ENCODE assay signal across 16 mouse cellular contexts in genomic region chr19:38787756-38788155, GRCm38 (mm10). TPM values are rescaled to one million over a fixed set of nuclear protein-coding genes. Genes with fewer than 3 reads are reported as not detected.
A peak's percentile ranks its signal among the peaks of the same experiment; 100 is the strongest.
DNase-seq lines count a peak whose midpoint lies in the region.
"Had no signal": no experiment of that assay in that cellular context is flagged by ENCODE, and none has a peak within 500 bp of the region (broad histone marks: within the 10 kb centered on the region; RNA-seq: fewer than 3 reads in every experiment).

No protein-coding gene starts in this region.

- intact Hi-C loops in left cerebral cortex, postnatal 14 days (cut with DNase I): no loop called here
- intact Hi-C loops in left cerebral cortex, postnatal 36 days (cut with DNase I): no loop called here

- peak; percentile 6 for DNase-seq in layer of hippocampus, adult 9-11 months
- no peak for DNase-seq in layer of hippocampus, postnatal 25 days (ENCODE audit: extremely low spot score in 1 of 2, low spot score in 1 of 2)
- peak; percentile 27 to 29 for DNase-seq in left cerebral cortex, postnatal 14 days (ENCODE audit: low spot score in 2 of 2)
- DNase-seq in left cerebral cortex, postnatal 36 days (ENCODE audit: low spot score in 2 of 2): no peak
- DNase-seq in brain, adult 2 months (ENCODE audit: low read depth, low spot score): peak; percentile 10
- DNase-seq in gastrocnemius, postnatal 10 days: no peak
- DNase-seq: adrenal gland, adult 8-10 months; adrenal gland, postnatal 14 days; adrenal gland, postnatal 36 days; cerebellum, adult 11 months; cerebellum, adult 18-20 months; cerebellum, adult 8-10 months; cerebellum, adult 9-11 months; cerebellum, postnatal 14 days; cerebellum, postnatal 36 days; embryo, embryonic 11 days had no signal

RNA-seq across cellular contexts. Expression of gene Noc3l, which starts 31.3 kb away (rescaled TPM):
- 10 to 100 TPM; 13.7 to 13.8 TPM for total RNA-seq in layer of hippocampus, postnatal 25 days (2021)
- total RNA-seq in left cerebral cortex, postnatal 14 days (2021): 10 to 100 TPM; 12.0 to 12.1 TPM
- 10 to 100 TPM; 11.9 to 14.0 TPM for total RNA-seq in left cerebral cortex, postnatal 36 days (2021)
- 1 to 10 TPM; 6.1 to 8.3 TPM for total RNA-seq in gastrocnemius, postnatal 10 days (2021)

RNA-seq across cellular contexts. Expression of gene Tbc1d12, which starts 48.6 kb away (rescaled TPM):
- 10 to 100 TPM; 12.3 to 13.0 TPM for total RNA-seq in layer of hippocampus, postnatal 25 days (2021)
- total RNA-seq in left cerebral cortex, postnatal 14 days (2021): 10 to 100 TPM; 11.2 to 12.4 TPM
- total RNA-seq in left cerebral cortex, postnatal 36 days (2021): 10 to 100 TPM; 11.7 to 13.0 TPM
- total RNA-seq in gastrocnemius, postnatal 10 days (2021): 1 to 10 TPM; 4.2 to 5.3 TPM

Comparison
In these comparisons a context has a peak if more than half of its experiments do, and no peak if none do; other contexts are left out.
1. DNase-seq: peak in layer of hippocampus, adult 9-11 months (single experiment), left cerebral cortex, postnatal 14 days (2 of 2) and brain, adult 2 months (single experiment); none in layer of hippocampus, postnatal 25 days (0 of 2), left cerebral cortex, postnatal 36 days (0 of 2) and gastrocnemius, postnatal 10 days (single experiment).